Mouse (Mus musculus): ENCODE measurements around the gene Klhdc7b.
A peak's percentile ranks its signal among the peaks of the same experiment; 100 is the strongest.
"Not testable (repeated sequence)": the region's sequence is repeated elsewhere in the genome, so short reads cannot be mapped to it uniquely, and the experiment has no call there.

The Klhdc7b gene

DNA sequence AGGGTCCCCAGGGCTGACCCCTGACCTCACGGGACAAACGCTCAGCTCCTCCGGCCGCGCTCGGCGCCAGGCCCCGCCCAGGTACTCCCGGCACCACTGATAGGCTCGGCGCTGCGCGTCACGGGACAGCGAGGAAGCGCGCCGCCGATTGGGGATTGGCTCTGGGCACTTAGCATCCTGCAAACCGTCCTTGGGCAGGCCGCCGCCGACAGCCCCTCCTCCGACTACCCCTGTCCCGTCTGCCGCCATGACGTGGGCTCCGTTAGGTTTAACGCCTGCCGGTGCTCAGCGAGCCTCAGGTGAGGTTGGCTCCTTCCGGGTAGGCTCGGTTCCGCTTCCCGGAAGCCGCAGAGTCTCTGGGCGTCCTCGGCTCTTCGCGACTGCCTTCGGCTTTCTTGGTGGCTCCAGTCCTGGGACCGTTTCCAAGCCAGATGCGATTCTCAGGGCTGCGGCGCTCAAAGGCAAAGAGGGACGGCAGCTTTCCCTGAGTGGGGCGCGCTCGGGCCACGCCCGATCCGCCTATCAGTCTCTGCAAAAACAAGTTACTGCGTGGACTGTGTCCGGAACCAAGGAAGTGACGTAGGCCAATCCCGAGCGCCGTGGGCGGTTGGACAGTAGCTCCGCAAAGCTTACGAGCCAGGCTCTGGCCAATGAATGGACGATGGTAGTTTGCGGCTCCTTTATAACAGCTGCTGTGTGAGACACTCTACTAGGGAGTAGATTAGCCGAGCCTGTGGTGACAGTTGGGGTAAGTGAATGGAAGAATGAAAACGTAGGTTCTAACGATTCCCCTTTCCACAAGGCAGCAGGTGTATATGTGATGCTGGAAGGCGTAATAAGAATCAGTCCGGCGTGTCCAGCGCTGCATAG lies 44.9 kb downstream of the Klhdc7b start, which contains the start of the genes C730034F03Rik, Gm44502 and Chkb:
TSS of gene C730034F03Rik (plus strand) at position 238 of the 870 bp plus-strand sequence.
TSS of gene Gm44502 (minus strand) at position 345 of the 870 bp plus-strand sequence.
TSS of gene Chkb (minus strand) at position 557 of the 870 bp plus-strand sequence.
- peak; percentile 92 for DNase-seq

DNA sequence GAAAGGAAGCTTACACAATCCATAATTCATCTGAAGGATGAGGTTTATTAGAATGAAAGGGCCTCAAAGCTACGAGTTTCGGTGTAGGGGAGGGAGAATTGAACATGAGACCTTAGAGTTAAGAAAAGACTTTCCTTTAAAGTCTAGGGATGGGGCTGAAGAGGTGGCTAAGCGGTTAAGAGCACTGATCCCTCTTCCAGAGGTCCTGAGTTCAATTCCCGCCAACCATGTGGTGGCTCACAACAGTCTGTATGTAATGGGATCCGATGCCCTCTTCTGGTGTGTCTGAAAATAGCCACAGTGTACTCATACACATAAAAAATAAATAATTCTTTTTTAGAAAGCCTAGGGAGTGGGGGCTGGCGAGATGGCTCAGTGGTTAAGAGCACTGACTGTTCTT lies 45.6 kb downstream of the Klhdc7b start:
- no peak for DNase-seq

DNA sequence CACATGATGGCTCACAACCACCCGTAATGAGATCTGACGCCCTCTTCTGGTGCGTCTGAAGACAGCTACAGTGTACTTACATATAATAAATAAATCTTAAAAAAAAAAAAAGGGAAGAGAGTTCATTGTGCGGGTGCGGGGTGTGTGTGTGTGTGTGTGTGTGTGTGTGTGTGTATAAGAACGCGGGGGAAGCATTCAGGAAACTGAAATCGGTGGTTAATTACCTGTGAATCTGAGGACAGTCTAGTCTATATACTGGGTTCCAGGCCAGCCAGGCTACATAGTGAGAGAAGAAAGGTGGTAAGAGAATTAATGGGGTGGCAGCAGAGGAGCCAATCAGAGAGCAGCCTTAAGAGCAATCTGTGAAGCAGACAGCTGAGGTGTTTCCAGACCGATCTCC lies 46.1 kb downstream of the Klhdc7b start:
- not testable (repeated sequence) for DNase-seq

DNA sequence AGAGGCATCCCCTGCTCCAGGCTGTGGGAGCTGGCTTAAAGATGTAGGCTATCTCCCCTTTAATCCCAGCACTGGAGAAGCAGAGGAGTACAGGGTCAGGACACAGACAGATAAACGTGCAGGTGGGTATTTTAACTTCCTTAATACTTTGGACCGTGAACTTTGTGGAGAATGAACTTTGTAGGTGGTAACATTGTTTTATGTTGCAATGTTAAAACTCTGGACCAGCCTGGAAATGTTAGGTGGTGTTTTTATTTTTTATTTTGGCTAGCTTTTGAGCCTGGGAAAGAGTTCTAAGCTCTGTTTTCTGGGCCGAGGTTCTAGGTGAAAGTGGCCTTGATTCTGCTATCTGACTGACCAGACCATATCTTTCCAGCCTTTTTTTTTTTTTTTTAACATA lies 46.6 kb downstream of the Klhdc7b start:
- DNase-seq, result no peak

DNA sequence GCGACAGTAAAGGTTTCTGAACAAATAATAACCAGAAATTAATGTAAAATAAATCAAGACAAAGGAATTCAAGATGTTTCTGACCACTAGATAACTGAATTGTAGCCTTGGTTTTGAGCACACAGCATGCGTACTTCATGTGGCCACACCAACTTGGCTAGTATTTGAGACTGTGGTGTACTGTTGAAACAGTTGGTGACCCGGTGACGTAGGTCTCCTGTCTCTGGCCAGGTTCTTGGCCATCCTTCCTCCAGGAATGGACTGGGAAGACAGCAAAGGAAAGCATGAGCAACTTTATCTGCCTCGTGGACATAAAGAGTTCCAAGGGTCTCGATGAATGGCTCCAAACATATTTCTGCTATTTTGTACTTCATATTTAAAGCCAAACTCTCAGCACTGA lies 47.1 kb downstream of the Klhdc7b start:
- DNase-seq, result no peak

DNA sequence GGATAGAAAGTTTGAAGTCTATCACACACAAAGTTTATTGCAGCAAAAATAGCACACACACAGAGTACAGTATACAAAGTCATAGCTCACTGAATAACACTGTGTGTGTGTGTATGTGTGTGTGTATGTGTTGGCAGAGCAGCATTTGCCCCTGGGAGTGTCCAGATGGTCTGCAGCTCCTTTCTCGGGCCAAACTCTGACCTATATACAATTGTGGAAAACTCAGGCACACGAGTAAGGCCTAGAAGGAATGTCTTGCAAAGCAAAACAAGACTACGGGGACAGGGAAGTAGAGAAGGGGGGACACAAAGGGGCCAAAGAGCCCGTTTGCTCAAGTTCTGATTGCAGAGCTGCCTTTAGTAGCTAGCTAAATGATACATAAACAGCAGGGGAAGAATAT lies 48.2 kb downstream of the Klhdc7b start:
- no peak for DNase-seq

DNA sequence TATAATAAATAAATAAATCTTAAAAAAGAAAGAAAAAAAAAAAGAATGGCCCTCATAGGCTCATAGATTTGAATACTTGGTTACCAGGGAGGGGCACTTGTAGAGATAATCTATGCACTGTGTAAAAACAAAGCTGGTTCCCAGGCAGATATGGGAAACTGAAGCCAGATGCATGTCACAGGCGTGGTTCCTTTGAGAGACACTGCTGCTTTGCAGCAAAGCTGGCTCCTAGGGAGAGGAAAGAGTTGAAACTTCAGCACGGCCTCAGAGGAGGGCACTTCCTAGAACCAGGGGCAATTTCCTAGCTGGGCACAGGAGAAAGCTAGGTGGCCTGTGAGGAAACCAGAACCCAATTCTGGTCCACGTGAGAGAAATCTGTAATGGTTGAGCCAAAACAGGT lies 49.4 kb downstream of the Klhdc7b start:
- no peak for DNase-seq

DNA sequence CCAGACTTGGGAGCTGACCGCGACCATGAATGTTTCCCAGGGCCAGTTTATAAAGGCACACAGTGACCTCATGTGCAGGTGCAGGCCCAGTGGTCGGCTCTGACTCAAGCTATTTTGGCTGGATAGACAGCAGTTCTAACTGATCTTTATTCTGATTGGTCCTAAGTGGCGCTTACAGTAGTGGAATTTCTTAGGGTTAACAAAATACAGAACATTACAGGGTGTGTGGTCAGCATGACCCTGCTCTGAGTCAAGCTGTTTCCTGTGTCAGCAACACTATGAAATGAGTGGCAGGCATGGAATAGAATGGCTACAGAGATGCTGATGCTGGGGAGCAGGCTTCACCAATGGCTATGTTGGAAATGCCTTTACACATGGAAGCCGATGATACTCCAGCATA lies 51.2 kb downstream of the Klhdc7b start:
- no peak for DNase-seq

All from kidney, adult 18-20 months (tissue).